Mouse (Mus musculus) liver (tissue): ENCODE measurements around the gene Susd2.
A peak's percentile ranks its signal among the peaks of the same experiment; 100 is the strongest.

Experiments
- DNase-seq: peaks from one replicate; pipeline ENCODE4 v3.0.0-alpha.2; 2020; ENCODE audit warnings: mixed read lengths

The Susd2 gene

GRCm38 (mm10) chr10:75643741-75644343 lies at the start of gene Susd2:
Gene Susd2 (minus strand): TSS chr10:75644008.
- DNase-seq = peak; percentile 88

GRCm38 (mm10) chr10:75688598-75688997 lies 44.8 kb upstream of the Susd2 start:
- no peak for DNase-seq

GRCm38 (mm10) chr10:75686724-75687123 lies 42.9 kb upstream of the Susd2 start:
- DNase-seq = no peak

- no peak for DNase-seq
These were observed 40.5 kb upstream of the Susd2 start for GRCm38 (mm10) chr10:75684035-75685004.

GRCm38 (mm10) chr10:75680574-75681001 lies 36.8 kb upstream of the Susd2 start:
- no peak for DNase-seq

GRCm38 (mm10) chr10:75679204-75679603 lies 35.4 kb upstream of the Susd2 start:
- DNase-seq = no peak

- no peak for DNase-seq
These were observed 34.2 kb upstream of the Susd2 start for GRCm38 (mm10) chr10:75677989-75678388.

- no peak for DNase-seq
These were observed 33.8 kb upstream of the Susd2 start for GRCm38 (mm10) chr10:75677571-75677970.

- no peak for DNase-seq
These were observed 33.2 kb upstream of the Susd2 start for GRCm38 (mm10) chr10:75676819-75677565.

GRCm38 (mm10) chr10:75676286-75676685 lies 32.5 kb upstream of the Susd2 start:
- no peak for DNase-seq

GRCm38 (mm10) chr10:75675594-75675993 lies 31.8 kb upstream of the Susd2 start:
- no peak for DNase-seq

GRCm38 (mm10) chr10:75669936-75670335 lies 26.1 kb upstream of the Susd2 start:
- no peak for DNase-seq

- peak; percentile 64 for DNase-seq
These were observed 24.1 kb upstream of the Susd2 start for GRCm38 (mm10) chr10:75667911-75668270.

- DNase-seq = peak; percentile 60
These were observed 23.5 kb upstream of the Susd2 start for GRCm38 (mm10) chr10:75667115-75667910.

- no peak for DNase-seq
These were observed 22.7 kb upstream of the Susd2 start for GRCm38 (mm10) chr10:75666451-75667030.

GRCm38 (mm10) chr10:75664673-75665270 lies 21.0 kb upstream of the Susd2 start:
- DNase-seq = no peak

GRCm38 (mm10) chr10:75662575-75662974 lies 18.8 kb upstream of the Susd2 start:
- DNase-seq = no peak

- DNase-seq = no peak
These were observed 18.1 kb upstream of the Susd2 start for GRCm38 (mm10) chr10:75661876-75662275.

GRCm38 (mm10) chr10:75661381-75661780 lies 17.6 kb upstream of the Susd2 start:
- DNase-seq = no peak

- no peak for DNase-seq
These were observed 14.0 kb upstream of the Susd2 start for GRCm38 (mm10) chr10:75657772-75658171.

- no peak for DNase-seq
These were observed 13.4 kb upstream of the Susd2 start for GRCm38 (mm10) chr10:75657165-75657564.

- DNase-seq = no peak
These were observed 10.2 kb upstream of the Susd2 start for GRCm38 (mm10) chr10:75654053-75654452.
